Mouse (Mus musculus): Measurements from ENCODE around the gene F2r. TPM values are rescaled to one million over a fixed set of nuclear protein-coding genes. Genes with fewer than 3 reads are reported as not detected.
A peak's percentile ranks its signal among the peaks of the same experiment; 100 is the strongest.

F2r gene
- polyA plus RNA-seq, 1 experiment from 2014 or later = 106 TPM

DNA sequence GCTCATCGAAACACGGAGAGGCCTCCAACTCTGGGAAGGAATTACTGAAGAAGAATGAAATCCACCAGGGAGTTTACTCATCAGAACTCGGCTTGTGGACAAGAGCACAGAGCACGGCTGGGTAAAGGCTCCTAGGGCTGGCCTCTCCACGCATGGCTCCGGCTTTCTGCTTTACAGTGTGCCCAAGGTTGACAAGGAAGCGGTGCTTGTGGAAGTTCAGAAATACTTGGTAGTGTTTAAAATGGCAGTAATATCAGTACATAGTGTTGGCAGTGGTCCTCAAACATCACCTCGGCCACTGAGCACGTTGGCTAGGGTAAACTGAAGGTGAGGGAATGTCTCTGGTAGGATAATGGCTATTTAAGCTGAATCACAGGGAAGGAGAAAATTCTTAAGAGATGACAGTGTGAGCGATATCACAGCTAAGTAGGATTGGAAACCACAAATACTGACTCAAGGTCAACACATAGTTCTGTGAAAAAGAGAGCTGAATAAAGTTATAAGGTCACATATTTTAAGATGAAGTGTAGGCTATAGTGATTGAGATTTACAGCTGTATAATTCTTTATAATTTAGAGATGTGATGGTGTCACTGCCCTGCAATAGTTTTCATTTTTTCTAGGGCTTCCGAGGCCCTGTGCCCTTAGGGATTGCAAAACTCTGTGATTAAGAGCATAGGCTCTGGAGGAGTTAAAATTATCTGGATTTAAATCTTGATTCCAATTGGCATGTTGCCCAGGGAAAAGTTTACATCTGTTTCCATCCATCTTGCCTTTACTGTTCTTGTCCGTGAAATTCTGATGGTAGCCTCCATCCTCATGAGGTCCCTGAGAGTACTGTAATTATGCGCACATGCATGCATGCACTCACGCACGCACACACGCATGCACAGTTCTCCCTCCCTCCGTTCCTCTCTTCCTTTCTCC lies 23.0 kb upstream of the F2r start:
- Histone ChIP-seq H3K27ac (no peak overlapping the region), H3K36me3 (replicated peaks) (peaks cover 51% of the 10 kb centered on the region), H3K27me3 (ENCODE audit: poor library complexity, severe bottlenecking) (no peaks in the 10 kb centered on the region), H3K4me3 (no peak overlapping the region), H3K9me3 (no peaks in the 10 kb centered on the region), H3K4me1 (peaks cover 32% of the 10 kb centered on the region)
- no peak for DNase-seq (ENCODE audit: extremely low spot score, low spot score)
- WGBS = 95% methylated on average over 17 of the region's 17 CpGs

DNA sequence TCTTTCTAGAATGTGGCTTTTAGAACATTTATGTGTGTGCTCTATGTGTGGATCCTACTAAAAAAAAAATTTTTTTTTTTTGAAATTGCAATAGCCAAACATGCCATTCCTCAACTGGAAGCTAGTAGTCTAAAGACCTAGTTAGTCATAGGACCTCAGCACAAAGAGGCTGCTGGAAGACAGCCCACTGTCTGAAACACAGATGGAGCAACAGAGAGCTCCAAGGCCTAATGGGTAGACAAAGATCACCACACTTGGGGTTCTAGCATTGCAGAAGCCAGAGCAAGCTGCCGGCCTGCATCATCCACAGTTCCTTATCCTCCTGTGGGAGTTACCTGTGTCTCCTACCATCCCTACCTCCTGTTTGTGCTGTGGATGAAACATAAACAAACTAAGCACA lies 22.1 kb upstream of the F2r start:
- Histone ChIP-seq H3K4me1 (peaks cover 32% of the 10 kb centered on the region), H3K9me3 (no peaks in the 10 kb centered on the region), H3K27me3 (ENCODE audit: poor library complexity, severe bottlenecking) (no peaks in the 10 kb centered on the region), H3K36me3 (replicated peaks) (peaks cover 42% of the 10 kb centered on the region), H3K27ac (no peak overlapping the region), H3K4me3 (no peak overlapping the region)
- DNase-seq (ENCODE audit: extremely low spot score, low spot score) = no peak
- WGBS = 100% methylated on average over 1 of the region's 1 CpGs

DNA sequence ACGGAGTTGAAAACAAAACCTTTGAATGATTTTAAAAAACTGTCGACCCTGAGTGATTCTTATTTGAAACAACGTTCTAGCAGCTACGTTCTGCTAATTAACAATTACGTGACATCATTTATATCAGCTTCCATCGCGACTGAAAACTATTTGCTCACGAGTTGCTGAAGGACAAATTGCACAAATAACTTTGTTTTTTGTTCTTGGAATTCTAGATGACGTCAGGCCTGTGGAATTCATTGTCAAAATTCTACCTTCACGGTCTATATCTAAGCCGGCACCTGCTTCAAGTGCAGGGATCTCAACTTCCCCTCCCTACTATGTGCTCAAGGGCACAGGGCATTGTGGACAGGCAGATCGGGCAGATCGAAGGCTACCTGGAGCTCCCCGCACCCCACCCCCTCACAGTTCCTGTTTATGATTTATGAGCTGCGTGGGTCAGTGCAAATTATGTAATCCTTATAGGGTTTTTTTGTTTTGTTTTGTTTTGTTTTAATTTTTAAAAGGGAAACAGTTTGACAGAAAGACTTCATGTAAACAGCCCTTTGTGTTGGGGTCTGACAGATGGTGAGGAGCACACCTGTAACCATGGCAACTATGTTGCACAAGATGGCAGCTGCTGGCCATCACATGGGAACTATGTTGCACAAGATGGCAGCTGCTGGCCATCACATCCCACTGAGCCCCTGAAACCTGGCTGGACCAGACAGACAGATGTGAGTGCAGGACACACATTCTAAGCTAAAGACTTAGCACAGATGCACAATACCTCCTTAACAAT lies 21.2 kb upstream of the F2r start:
- Histone ChIP-seq H3K4me3 (no peak overlapping the region), H3K9me3 (no peaks in the 10 kb centered on the region), H3K4me1 (peaks cover 32% of the 10 kb centered on the region), H3K36me3 (replicated peaks) (peaks cover 40% of the 10 kb centered on the region), H3K27ac (peak overlapping the region; percentile 57), H3K27me3 (ENCODE audit: poor library complexity, severe bottlenecking) (no peaks in the 10 kb centered on the region)
- no peak for DNase-seq (ENCODE audit: extremely low spot score, low spot score)
- WGBS = 83% methylated on average over 15 of the region's 15 CpGs

- Histone ChIP-seq H3K27me3 (ENCODE audit: poor library complexity, severe bottlenecking) (no peaks in the 10 kb centered on the region), H3K36me3 (replicated peaks) (peaks cover 35% of the 10 kb centered on the region), H3K4me1 (peaks cover 28% of the 10 kb centered on the region), H3K4me3 (no peak overlapping the region), H3K27ac (peak overlapping the region; percentile 57), H3K9me3 (no peaks in the 10 kb centered on the region)
- DNase-seq (ENCODE audit: extremely low spot score, low spot score) = no peak
- WGBS = 56% methylated on average over 5 of the region's 5 CpGs
Measured at GRCm38 (mm10) chr13:95638894-95639293, 20.6 kb upstream of the F2r start.

- DNase-seq (ENCODE audit: extremely low spot score, low spot score) = no peak
- WGBS = 92% methylated on average over 10 of the region's 10 CpGs
- Histone ChIP-seq H3K9me3 (no peaks in the 10 kb centered on the region), H3K4me3 (no peak overlapping the region), H3K4me1 (peaks cover 21% of the 10 kb centered on the region), H3K27me3 (ENCODE audit: poor library complexity, severe bottlenecking) (no peaks in the 10 kb centered on the region), H3K27ac (peak overlapping the region; percentile 57; the same call in 1 of the 2 replicates), H3K36me3 (replicated peaks) (peaks cover 29% of the 10 kb centered on the region)
Measured at GRCm38 (mm10) chr13:95637737-95638136, 19.4 kb upstream of the F2r start.

- no peaks in the 10 kb centered on the region for H3K27me3 ChIP-seq (ENCODE audit: poor library complexity, severe bottlenecking)
Measured at GRCm38 (mm10) chr13:95635301-95635700, 17.0 kb upstream of the F2r start.

DNA sequence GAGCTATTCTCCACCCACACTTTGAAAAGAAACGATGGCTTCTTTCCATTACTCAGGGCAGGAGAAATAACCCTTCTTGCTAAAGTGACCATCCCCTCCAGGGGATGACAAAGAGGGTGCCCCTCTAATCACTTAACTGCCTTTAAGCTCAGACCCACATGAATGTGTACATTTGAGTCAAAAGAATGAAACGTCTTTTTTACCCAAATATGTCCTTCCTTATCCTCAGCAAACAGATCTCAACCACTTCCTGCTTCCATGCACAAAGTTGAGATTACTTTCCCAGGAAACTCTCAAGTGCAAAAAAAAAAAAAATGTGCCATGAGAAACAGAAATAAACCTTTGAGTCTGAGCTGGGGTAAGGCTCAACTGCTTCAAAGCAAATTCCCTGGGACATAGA lies 16.2 kb upstream of the F2r start:
- Histone ChIP-seq H3K9me3 (no peaks in the 10 kb centered on the region), H3K36me3 (replicated peaks) (peaks cover 43% of the 10 kb centered on the region), H3K27me3 (ENCODE audit: poor library complexity, severe bottlenecking) (no peaks in the 10 kb centered on the region), H3K27ac (no peak overlapping the region), H3K4me3 (no peak overlapping the region), H3K4me1 (peaks cover 16% of the 10 kb centered on the region)
- 61% methylated on average over 2 of the region's 2 CpGs for WGBS
- DNase-seq (ENCODE audit: extremely low spot score, low spot score) = no peak

More at GRCm38 (mm10) chr13:95635301-95635700, 17.0 kb upstream of the F2r start:
- no peak overlapping the region for H3K4me3 ChIP-seq
- no peaks in the 10 kb centered on the region for H3K9me3 ChIP-seq
- no peak for DNase-seq (ENCODE audit: extremely low spot score, low spot score)
- WGBS = 90% methylated on average over 12 of the region's 12 CpGs
- peaks cover 37% of the 10 kb centered on the region for H3K36me3 ChIP-seq (replicated peaks)
- H3K4me1 ChIP-seq = peaks cover 21% of the 10 kb centered on the region
- no peak overlapping the region for H3K27ac ChIP-seq

DNA sequence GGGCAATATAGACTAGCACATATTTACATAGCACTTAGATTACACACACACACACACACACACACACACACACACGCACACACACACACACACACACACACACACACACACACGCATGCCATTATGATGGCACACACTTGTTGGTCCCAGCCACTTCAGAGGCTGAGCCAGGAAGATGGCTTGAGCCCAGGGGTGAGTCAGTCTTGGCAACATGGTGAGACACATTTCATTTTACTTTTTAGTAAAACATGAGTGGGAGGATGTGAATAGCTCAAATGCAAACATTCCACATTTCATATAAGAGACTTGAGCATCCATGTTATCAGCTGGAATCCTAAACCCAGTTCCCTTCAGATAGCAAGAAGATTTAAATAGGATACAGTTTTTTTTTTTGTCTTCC lies 15.1 kb upstream of the F2r start:
- no peak overlapping the region for H3K4me3 ChIP-seq
- WGBS = 75% methylated on average over 2 of the region's 2 CpGs
- H3K36me3 ChIP-seq (replicated peaks) = peaks cover 54% of the 10 kb centered on the region
- peaks cover 6% of the 10 kb centered on the region for H3K4me1 ChIP-seq
- H3K9me3 ChIP-seq = no peaks in the 10 kb centered on the region
- H3K27me3 ChIP-seq (ENCODE audit: poor library complexity, severe bottlenecking) = no peaks in the 10 kb centered on the region
- H3K27ac ChIP-seq = no peak overlapping the region
- no peak for DNase-seq (ENCODE audit: extremely low spot score, low spot score)

GRCm38 (mm10) chr13:95632144-95632543 lies 13.9 kb upstream of the F2r start:
- Histone ChIP-seq H3K27me3 (ENCODE audit: poor library complexity, severe bottlenecking) (no peaks in the 10 kb centered on the region), H3K4me1 (no peaks in the 10 kb centered on the region), H3K4me3 (no peak overlapping the region), H3K27ac (no peak overlapping the region), H3K9me3 (no peaks in the 10 kb centered on the region), H3K36me3 (replicated peaks) (peaks cover 59% of the 10 kb centered on the region)
- 92% methylated on average over 6 of the region's 6 CpGs for WGBS
- no peak for DNase-seq (ENCODE audit: extremely low spot score, low spot score)

- no peak for DNase-seq (ENCODE audit: extremely low spot score, low spot score)
- Histone ChIP-seq H3K27ac (no peak overlapping the region), H3K9me3 (no peaks in the 10 kb centered on the region), H3K4me1 (peaks cover 8% of the 10 kb centered on the region; the same call in 1 of the 2 replicates), H3K27me3 (ENCODE audit: poor library complexity, severe bottlenecking) (no peaks in the 10 kb centered on the region), H3K36me3 (replicated peaks) (peaks cover 56% of the 10 kb centered on the region), H3K4me3 (no peak overlapping the region)
- 93% methylated on average over 2 of the region's 2 CpGs for WGBS
Measured at GRCm38 (mm10) chr13:95630747-95631146, 12.5 kb upstream of the F2r start.

DNA sequence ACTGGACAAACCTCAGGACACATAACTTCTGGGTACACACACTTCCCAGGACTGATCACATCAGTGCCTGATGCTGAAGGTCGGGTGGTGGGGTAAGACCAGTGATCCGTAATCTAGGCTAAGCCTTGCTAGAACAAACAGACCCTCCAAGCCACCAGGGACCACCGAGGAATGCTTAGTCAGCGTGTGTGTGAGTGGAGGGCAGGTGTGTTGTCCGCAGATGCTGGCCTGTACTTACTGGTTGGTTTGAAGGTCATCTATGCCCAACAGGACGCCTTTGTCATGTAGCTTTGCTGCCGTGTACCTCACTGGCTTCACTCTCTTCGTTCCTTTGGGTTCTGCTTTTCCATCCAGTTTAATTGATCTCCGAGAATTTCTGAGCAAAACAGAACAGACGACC lies 11.5 kb upstream of the F2r start:
- Histone ChIP-seq H3K27me3 (ENCODE audit: poor library complexity, severe bottlenecking) (no peaks in the 10 kb centered on the region), H3K36me3 (replicated peaks) (peaks cover 49% of the 10 kb centered on the region), H3K27ac (no peak overlapping the region), H3K4me3 (no peak overlapping the region), H3K4me1 (peaks cover 8% of the 10 kb centered on the region; the same call in 1 of the 2 replicates), H3K9me3 (no peaks in the 10 kb centered on the region)
- no peak for DNase-seq (ENCODE audit: extremely low spot score, low spot score)
- WGBS = 88% methylated on average over 10 of the region's 10 CpGs

DNA sequence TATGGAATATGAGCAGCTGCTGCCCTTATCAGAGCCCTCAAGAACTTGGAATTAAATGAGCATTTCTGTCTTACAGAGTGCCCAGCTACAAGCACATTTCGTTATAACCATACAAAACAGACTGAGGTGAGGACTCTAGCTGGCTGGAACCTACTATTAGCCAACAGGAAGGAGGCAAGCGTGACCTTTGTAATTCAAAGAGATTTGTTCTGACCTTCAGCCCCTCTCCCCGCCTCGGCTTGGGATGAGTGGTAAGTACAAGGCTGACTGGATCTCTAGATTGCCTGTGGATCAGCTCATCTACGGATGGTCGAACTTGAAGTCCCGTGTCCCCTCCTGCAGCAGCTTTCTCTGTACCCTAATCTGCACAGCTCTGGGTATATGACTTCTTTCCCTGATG lies 8.4 kb upstream of the F2r start:
- H3K36me3 ChIP-seq (replicated peaks) = peaks cover 33% of the 10 kb centered on the region
- no peak overlapping the region for H3K27ac ChIP-seq
- H3K9me3 ChIP-seq = no peaks in the 10 kb centered on the region
- no peaks in the 10 kb centered on the region for H3K27me3 ChIP-seq (ENCODE audit: poor library complexity, severe bottlenecking)
- peaks cover 8% of the 10 kb centered on the region; the same call in 1 of the 2 replicates for H3K4me1 ChIP-seq
- WGBS = 65% methylated on average over 7 of the region's 7 CpGs
- H3K4me3 ChIP-seq = no peak overlapping the region
- DNase-seq (ENCODE audit: extremely low spot score, low spot score) = no peak

DNA sequence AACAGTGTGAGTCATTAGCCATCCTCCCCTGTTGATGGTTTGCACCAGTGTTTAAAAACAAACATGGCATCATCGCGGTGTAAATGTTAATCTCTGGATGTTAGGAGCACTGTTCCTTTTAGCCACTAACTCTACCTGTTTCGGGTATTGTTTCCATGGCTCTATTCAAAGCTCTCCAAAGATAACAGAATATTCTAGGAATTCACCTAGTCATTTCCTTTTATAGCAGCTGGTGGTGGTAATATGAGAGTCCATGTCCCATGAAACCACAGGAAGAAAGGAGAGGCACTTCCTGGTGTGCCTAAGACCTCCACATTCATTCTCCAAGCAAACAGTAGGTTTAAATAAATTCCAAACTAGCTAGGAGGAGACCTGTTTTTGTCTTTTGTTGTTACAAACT lies 4.8 kb upstream of the F2r start:
- Histone ChIP-seq H3K27me3 (ENCODE audit: poor library complexity, severe bottlenecking) (no peaks in the 10 kb centered on the region), H3K4me3 (no peak overlapping the region), H3K36me3 (replicated peaks) (peaks cover 5% of the 10 kb centered on the region), H3K4me1 (peaks cover 17% of the 10 kb centered on the region), H3K27ac (no peak overlapping the region), H3K9me3 (no peaks in the 10 kb centered on the region)
- 92% methylated on average over 3 of the region's 3 CpGs for WGBS
- DNase-seq (ENCODE audit: extremely low spot score, low spot score) = no peak

Measured in forebrain, embryonic 10.5 days (tissue).